Mouse (Mus musculus) layer of hippocampus, postnatal 25 days (tissue): ENCODE data around the gene Mrpl44. TPM values are rescaled to one million over a fixed set of nuclear protein-coding genes. Genes with fewer than 3 reads are reported as not detected.

ENCODE experiments used
- DNase-seq, 2 experiments: peaks; one replicate each; pipeline ENCODE4 v3.0.0; 2022; ENCODE audit warnings: mixed read lengths in 2 of 2, low spot score in 1 of 2; ENCODE audit errors: extremely low spot score in 1 of 2
- total RNA-seq, 2 experiments: library from RNA; stranded (reverse); gene quantifications; 2 replicates each; pipeline ENCODE4 v1.2.3; 2021

Mrpl44 gene
- total RNA-seq, 2 experiments from 2014 or later, result 27.8 to 27.9 TPM

- DNase-seq, result no peak
Measured at GRCm38 (mm10) chr1:79761917-79762271, 13.9 kb upstream of the Mrpl44 start.

- DNase-seq, result no peak
Measured at GRCm38 (mm10) chr1:79762282-79763250, 13.3 kb upstream of the Mrpl44 start.

- no peak for DNase-seq
Measured at GRCm38 (mm10) chr1:79764031-79764430, 11.8 kb upstream of the Mrpl44 start.

- no peak for DNase-seq
Measured at GRCm38 (mm10) chr1:79764483-79764882, 11.3 kb upstream of the Mrpl44 start.

- no peak for DNase-seq
Measured at GRCm38 (mm10) chr1:79768231-79768630, 7.6 kb upstream of the Mrpl44 start.

GRCm38 (mm10) chr1:79774164-79774780 is 1.5 kb upstream of the Mrpl44 start:
- no peak for DNase-seq

- DNase-seq, result no peak
Measured at GRCm38 (mm10) chr1:79778011-79778410, 2.2 kb downstream of the Mrpl44 start.

GRCm38 (mm10) chr1:79782433-79782832 is 6.6 kb downstream of the Mrpl44 start:
- no peak for DNase-seq

- peak in 1 of 2 experiments; percentile 51 for DNase-seq
Measured at GRCm38 (mm10) chr1:79786267-79786927, 10.6 kb downstream of the Mrpl44 start.

GRCm38 (mm10) chr1:79797084-79797483 is 21.3 kb downstream of the Mrpl44 start:
- DNase-seq, result no peak

GRCm38 (mm10) chr1:79802858-79803427 is 27.1 kb downstream of the Mrpl44 start:
- no peak for DNase-seq

- no peak for DNase-seq
Measured at GRCm38 (mm10) chr1:79803614-79804013, 27.8 kb downstream of the Mrpl44 start.

GRCm38 (mm10) chr1:79806865-79807264 is 31.0 kb downstream of the Mrpl44 start:
- DNase-seq, result no peak

- DNase-seq, result no peak
Measured at GRCm38 (mm10) chr1:79809447-79809846, 33.6 kb downstream of the Mrpl44 start.

- DNase-seq, result no peak
Measured at GRCm38 (mm10) chr1:79815446-79815845, 39.6 kb downstream of the Mrpl44 start.

- DNase-seq, result no peak
Measured at GRCm38 (mm10) chr1:79819296-79819879, 43.6 kb downstream of the Mrpl44 start.

GRCm38 (mm10) chr1:79822806-79823525 is 47.1 kb downstream of the Mrpl44 start:
- DNase-seq, result peak in 1 of 2 experiments; percentile 42

GRCm38 (mm10) chr1:79823951-79824633 is 48.3 kb downstream of the Mrpl44 start:
- DNase-seq, result no peak
